Mouse (Mus musculus): ENCODE data around the gene Edrf1. TPM values are rescaled to one million over a fixed set of nuclear protein-coding genes. Genes with fewer than 3 reads are reported as not detected.

The Edrf1 gene
- total and polyA plus RNA-seq, 3 experiments = 10.0 to 20.6 (median 19.3) TPM

DNA sequence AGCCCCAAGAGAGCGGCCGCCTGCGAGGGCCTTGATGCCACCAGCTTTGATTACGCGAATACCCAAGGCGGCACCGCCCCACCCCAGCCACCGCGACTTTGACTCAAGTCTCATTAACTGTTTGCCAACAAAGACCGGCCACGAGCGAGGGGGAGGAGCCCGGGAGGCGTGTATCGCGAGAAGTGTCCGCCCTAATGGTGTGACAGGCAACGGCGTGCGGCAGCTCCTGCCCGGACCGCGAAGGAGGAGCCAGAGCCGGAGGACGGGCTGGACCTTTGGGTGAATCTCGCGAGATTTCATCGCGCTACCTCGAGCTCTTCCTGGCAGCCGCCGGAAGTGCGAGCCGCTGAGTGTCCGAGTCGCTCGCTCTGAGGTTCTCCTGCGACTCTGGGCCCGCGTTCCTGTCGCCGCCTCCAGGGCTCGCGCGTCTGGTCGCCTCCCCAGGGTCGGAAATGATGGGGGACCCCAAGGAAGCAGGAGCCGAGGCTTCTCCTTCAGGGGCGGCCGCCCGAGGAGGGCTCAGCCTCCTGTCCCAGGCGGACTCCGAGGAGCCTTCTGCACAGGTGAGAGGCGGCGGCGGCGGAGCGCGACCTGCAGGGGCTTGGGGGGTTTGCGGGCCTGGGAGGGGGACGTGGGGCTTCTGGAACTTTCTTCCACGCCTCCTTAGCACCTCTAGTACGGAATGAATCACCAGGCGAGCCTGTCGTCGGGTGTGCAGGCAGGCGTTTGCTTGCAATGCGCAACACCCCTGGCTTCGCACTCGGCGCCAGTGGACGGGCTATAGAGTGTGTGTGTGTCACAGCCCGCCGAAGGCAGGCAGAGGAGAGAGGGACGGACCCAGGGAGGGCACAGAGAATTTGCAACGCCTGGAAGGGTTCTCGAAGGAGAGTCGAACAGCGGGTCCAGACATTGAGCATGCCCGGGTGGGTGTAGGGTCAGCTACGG lies at the start of gene Edrf1 (continued):
- TF ChIP-seq ETS1 (conservative IDR thresholded peaks at IDR 0.05; ENCODE audit: low read depth, low read length) = no peak

DNA sequence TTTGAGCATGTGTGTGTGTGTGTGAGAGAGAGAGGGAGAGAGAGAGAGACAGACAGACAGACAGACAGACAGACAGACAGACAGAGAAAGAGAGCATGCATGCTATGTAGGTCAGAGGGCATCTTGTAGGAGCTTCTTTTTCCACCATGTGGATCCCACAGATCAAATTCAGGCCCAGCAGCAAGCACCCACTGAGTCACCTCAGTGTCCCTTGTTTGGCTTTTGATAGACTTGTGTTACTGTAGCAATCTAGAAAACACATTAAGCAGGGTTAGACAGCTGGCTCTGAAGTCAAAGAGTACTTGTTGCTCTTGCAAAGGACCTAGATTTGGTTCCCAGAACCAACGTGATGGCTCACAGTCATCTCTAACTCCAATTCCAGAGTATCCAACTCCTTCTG lies 45.6 kb upstream of the Edrf1 start:
- Histone ChIP-seq H3K4me3 (replicated peaks in 1 of 3; ENCODE audit: low read depth in 2 of 3, low read length in 2 of 3, poor library complexity in 1 of 3) (no peak overlapping the region), H3K36me3 (replicated peaks in 1 of 2; ENCODE audit: control insufficient read depth in 1 of 2, insufficient read depth in 1 of 2, low read length in 1 of 2) (no peaks in the 10 kb centered on the region), H3K79me2 (replicated peaks; ENCODE audit: control insufficient read depth, extremely low read depth, insufficient read depth, poor library complexity, severe bottlenecking) (no peaks in the 10 kb centered on the region), H3K4me2 (ENCODE audit: insufficient read depth, low read depth, poor library complexity, severe bottlenecking) (no peak overlapping the region), H3K9me3 (replicated peaks; ENCODE audit: low read length) (peaks cover 3% of the 10 kb centered on the region), H3K27ac (ENCODE audit: insufficient read depth, low read depth) (no peak overlapping the region), H3K9ac (ENCODE audit: insufficient read depth, low read depth) (no peak overlapping the region), H3K4me1 (ENCODE audit: control insufficient read depth in 1 of 2, insufficient read depth in 2 of 2) (peaks cover 0 to 3% of the 10 kb centered on the region in 2 experiments; a peak in 1 of 4 replicates), H3K27me3 (replicated peaks) (peaks cover 51% of the 10 kb centered on the region)
- TF ChIP-seq MYC (IDR thresholded peaks at IDR 0.05; ENCODE audit: low read depth, low read length) (no peak), TBP (conservative IDR thresholded peaks at IDR 0.05; ENCODE audit: low read depth, low read length) (no peak), UBTF (IDR thresholded peaks at IDR 0.05; ENCODE audit: low read depth, low read length) (no peak), MAFK (IDR thresholded peaks at IDR 0.05; ENCODE audit: insufficient replicate concordance, low read length) (no peak), NRF1 (IDR thresholded peaks at IDR 0.05; ENCODE audit: low read depth, low read length) (no peak), USF2 (conservative IDR thresholded peaks at IDR 0.05; ENCODE audit: low read depth, low read length) (no peak)
- DNase-seq (ENCODE audit: extremely low read depth) = no peak
- dilution Hi-C loops (cut with MboI; ENCODE audit: extremely low pct_ligation_motif_present, extremely low pct_unique_long_range_greater_than_20kb, low sequenced_read_pairs) = no loop called here
- in situ Hi-C loops (cut with MboI; ENCODE audit: low pct_ligation_motif_present, low pct_unique_long_range_greater_than_20kb, low sequenced_read_pairs) = no loop called here

DNA sequence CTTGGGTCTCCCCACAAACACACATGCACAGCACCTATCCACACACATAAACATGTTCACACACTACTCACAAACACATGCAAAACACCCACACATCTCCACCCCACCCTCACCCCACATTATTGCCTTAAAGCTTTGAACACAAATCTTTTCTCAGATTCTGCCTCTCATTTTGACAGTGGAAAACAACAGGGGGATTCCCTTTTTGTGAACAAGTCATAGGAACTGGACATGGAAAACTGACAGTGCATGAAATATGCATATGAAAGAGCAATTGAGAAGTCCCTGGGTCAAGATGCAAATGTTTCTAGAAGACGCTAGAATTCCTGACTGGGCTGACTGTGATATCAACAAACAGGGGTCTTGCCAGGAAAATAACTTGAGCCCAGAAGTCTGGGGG lies 36.8 kb upstream of the Edrf1 start:
- TF ChIP-seq ETS1 (conservative IDR thresholded peaks at IDR 0.05; ENCODE audit: low read depth, low read length) = 0 out of 2 replicates have a peak, but pooled peaks have one; percentile 12
- no peak for TF ChIP-seq TCF12 (IDR thresholded peaks at IDR 0.05; ENCODE audit: low read depth, low read length)
- TF ChIP-seq IRF4 (IDR thresholded peaks at IDR 0.05; ENCODE audit: low read depth, low read length) = peak; percentile 76
- TF ChIP-seq HCFC1 (IDR thresholded peaks at IDR 0.05; ENCODE audit: low read depth, low read length) = no peak
- no peak for TF ChIP-seq JUND (conservative IDR thresholded peaks at IDR 0.05; ENCODE audit: low read depth, low read length)
- TF ChIP-seq MAFK (IDR thresholded peaks at IDR 0.05; ENCODE audit: insufficient replicate concordance, low read length) = 0 out of 2 replicates have a peak, but pooled peaks have one; percentile 21
- TF ChIP-seq BHLHE40 (IDR thresholded peaks at IDR 0.05; ENCODE audit: low read depth, low read length) = peak; percentile 47
- no peak for TF ChIP-seq SMC3 (IDR thresholded peaks at IDR 0.05; ENCODE audit: low read depth, low read length)
- TF ChIP-seq NRF1 (IDR thresholded peaks at IDR 0.05; ENCODE audit: low read depth, low read length) = no peak
- TF ChIP-seq CHD2 (IDR thresholded peaks at IDR 0.05; ENCODE audit: low read length) = no peak
- peak; percentile 50; the same call in 1 of the 2 replicates for TF ChIP-seq MEF2A (IDR thresholded peaks at IDR 0.05; ENCODE audit: borderline replicate concordance, low read depth, low read length)
- no peak for TF ChIP-seq ZKSCAN1 (IDR thresholded peaks at IDR 0.05; ENCODE audit: borderline replicate concordance, low read depth, low read length)
- no peak for TF ChIP-seq USF2 (conservative IDR thresholded peaks at IDR 0.05; ENCODE audit: low read depth, low read length)
- peak; percentile 70 for TF ChIP-seq EP300 (IDR thresholded peaks at IDR 0.05; ENCODE audit: low read length)
- no peak for TF ChIP-seq CTCF (conservative IDR thresholded peaks at IDR 0.05 in 1 of 2, IDR thresholded peaks at IDR 0.05 in 1 of 2; ENCODE audit: low read depth in 2 of 2, low read length in 2 of 2)
- TF ChIP-seq SIN3A (IDR thresholded peaks at IDR 0.05; ENCODE audit: low read length) = no peak
- dilution Hi-C loops (cut with MboI; ENCODE audit: extremely low pct_ligation_motif_present, extremely low pct_unique_long_range_greater_than_20kb, low sequenced_read_pairs) = no loop called here
- Histone ChIP-seq H3K4me1 (ENCODE audit: control insufficient read depth in 1 of 2, insufficient read depth in 2 of 2) (peaks cover 0 to 10% of the 10 kb centered on the region in 2 experiments; a peak in 2 of 4 replicates), H3K79me2 (replicated peaks; ENCODE audit: control insufficient read depth, extremely low read depth, insufficient read depth, poor library complexity, severe bottlenecking) (no peaks in the 10 kb centered on the region), H3K9ac (ENCODE audit: insufficient read depth, low read depth) (no peak overlapping the region), H3K4me2 (ENCODE audit: insufficient read depth, low read depth, poor library complexity, severe bottlenecking) (no peak overlapping the region), H3K36me3 (replicated peaks in 1 of 2; ENCODE audit: control insufficient read depth in 1 of 2, insufficient read depth in 1 of 2, low read length in 1 of 2) (no peaks in the 10 kb centered on the region), H3K4me3 (replicated peaks in 1 of 3; ENCODE audit: low read depth in 2 of 3, low read length in 2 of 3, poor library complexity in 1 of 3) (no peak overlapping the region), H3K27ac (ENCODE audit: insufficient read depth, low read depth) (no peak overlapping the region), H3K27me3 (replicated peaks) (peaks cover 39% of the 10 kb centered on the region), H3K9me3 (replicated peaks; ENCODE audit: low read length) (no peaks in the 10 kb centered on the region)
- in situ Hi-C loops (cut with MboI; ENCODE audit: low pct_ligation_motif_present, low pct_unique_long_range_greater_than_20kb, low sequenced_read_pairs) = loop anchor here (25.0 kb wide), 1 partner anchor 563 kb away; no protein-coding TSS in a partner anchor
- DNase-seq (ENCODE audit: extremely low read depth) = peak; percentile 44
